Mouse (Mus musculus) urinary bladder, postnatal 14 days (tissue): ENCODE measurements at regions not wholly inside any gene's neighbourhood (a gene's known extent, or its start where the extent isn't known, plus 50 kb on each side); places are given as distances from the start of the nearest gene placed in this dataset.

Experiments used
- DNase-seq: peaks from one replicate; pipeline ENCODE4 v3.0.0; 2021; ENCODE audit warnings: low spot score

DNA sequence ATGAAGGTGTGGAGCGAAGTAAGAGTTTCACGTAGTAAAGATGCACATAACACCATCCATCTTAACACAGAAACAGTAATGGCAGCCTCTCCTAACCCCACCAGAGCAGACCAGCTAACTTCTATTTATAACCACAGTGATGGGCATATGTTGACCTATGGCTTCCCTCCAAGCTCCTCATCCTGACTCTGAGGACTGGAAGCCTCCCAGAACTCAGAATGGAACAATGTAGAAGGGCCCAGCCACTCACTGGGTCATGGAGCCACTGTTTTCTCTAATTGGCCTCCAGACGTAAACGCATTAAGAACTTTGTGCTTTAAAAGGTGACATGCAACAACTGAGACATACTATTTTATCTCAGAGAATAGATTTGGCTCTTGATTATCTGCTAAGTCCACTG, 77.0 kb downstream of the Irs2 start:
- no peak for DNase-seq

- no peak for DNase-seq
Observed at GRCm38 (mm10) chr8:10928836-10929235, 79.4 kb downstream of the Irs2 start.

DNA sequence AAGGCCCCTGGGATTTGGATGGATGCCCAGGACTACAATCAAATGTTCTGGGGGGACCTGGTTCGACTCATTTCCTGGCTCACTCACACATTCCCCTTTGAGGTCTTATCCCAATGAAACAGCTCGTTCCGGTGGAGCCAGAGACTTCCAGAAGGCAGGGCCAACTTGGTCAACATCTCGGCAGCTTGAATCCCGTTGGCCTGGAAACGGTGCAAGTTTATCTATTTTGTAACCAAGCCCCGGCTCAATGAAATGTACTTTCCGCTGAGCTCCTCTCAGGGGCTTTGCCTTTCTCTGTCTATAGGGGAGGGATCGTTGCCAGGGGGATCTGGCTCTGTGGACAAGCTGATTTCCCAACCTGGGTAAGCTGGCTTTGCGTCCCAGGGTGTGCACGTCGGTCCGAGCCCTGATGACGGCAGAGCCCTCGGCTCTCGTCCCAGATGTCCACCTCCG, 79.9 kb downstream of the Irs2 start:
- peak; percentile 60 for DNase-seq

DNA sequence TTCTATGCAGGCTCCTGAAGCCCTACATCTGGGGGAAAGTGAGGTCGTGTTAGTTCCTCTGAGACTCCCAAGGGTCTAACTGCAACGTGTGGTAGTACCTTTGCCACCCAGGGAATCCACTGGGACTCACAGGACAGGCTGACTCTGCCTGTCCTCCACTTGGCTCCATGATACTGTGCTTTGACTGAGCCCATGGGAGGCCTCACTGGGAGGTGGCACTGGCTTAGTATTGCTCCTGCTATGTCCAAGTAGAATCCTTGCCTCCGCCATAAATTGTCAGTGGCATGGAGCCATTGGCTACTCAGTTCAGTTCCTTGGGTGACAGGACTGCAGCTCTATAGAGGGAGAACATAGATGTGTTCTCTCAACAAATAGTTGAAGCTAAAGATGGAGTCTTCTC, 81.1 kb downstream of the Irs2 start:
- no peak for DNase-seq

- no peak for DNase-seq
Observed at GRCm38 (mm10) chr8:10926518-10926915, 81.7 kb downstream of the Irs2 start.

DNA sequence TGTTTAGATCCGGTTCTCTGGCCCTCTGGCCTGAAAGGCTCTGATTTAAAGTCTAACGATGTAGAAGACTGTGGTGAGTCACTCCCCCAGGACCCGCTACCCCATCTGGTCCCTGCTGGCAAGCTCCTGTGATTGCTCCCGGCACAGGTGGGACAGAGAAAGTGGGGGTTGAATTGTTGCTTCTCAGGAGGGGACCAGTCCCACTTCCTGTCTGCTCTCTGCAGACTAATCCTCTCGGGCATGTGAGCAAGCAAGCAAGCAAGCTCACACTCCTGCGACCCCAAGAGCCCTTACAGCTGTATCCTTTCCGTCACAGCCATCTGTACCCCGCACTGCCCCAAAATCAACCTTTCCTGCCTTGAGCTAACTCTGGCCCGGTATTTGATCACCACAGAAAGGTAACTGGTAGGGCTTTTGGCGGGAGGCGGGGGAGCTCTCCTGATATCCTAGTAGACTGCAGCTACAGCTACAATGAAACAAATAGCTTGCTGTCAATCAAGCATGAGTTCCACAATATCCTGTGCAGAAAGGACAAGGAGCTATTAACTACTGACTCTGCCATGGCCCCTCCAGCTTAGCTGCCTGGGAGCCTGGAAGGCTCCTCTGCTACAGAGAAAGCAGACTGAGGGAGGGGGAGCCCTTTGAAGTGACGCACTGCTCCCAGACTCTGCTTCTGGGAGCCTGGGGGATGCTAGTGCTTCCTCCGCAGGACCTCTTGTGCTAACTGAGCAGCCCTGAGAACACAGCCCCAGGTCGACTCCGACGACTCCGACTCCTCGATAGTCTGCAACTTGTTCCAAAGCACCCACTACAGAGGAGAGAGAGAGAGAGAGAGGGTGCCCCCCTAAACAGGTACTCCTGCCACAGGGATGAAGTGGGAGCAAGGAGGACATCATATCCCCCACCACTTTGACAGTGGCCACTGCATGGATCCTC, 82.4 kb downstream of the Irs2 start:
- no peak for DNase-seq

DNA sequence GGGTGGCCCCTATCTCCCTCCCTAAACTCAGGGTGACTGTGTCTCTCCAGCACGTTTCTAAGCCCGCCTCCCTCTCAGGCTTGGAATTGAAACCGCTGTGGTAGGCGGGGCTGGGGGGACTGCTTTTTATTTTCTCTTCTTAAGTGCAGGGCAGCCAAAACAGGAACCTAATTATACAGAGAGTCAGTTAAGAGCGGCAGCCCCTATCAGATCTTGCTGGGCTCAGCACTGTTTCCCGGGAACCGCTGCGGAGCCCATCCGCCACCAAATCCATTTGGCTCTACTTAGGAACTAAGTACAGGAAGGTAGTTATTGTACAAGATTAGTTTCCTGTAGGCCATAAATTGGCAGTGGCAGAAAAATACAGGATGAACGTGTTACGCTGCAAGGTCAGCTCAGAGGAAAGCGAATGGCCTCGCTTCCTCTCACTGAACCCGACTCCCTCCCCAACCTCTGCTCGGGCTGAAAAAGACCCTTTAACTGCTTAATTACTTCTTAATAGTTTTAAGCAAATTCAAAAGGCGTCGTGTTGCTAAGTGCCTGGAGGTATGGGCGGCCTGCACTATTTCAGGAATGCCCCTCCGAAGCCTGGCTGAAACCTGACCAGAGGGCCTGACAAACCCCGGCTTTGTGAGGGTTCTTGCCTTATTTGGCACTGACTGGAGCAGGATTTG, 83.6 kb downstream of the Irs2 start:
- peak; percentile 55 for DNase-seq

DNA sequence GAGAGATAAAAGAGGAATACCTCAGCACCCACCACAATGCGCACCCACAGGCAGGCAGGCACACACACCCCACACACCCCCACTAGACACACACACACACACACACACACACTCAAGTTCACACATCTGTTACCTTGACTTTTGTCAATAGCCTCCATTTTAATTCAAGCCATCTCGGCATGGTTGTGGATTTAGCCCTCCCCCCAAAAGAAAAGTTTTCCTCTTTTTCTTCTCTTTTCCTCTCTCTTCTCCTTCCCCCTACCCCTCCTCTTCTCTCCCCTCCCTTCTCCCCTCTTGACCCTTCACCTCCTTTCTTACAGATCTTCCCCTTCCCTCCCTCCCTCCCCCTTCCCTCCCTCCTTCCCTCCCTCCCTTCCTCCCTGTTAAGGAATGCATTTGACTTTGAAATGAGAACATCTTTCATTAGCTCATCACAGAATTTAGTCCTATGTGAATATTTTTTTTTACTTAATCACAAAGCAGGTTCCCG, 84.2 kb downstream of the Irs2 start:
- DNase-seq = no peak

DNA sequence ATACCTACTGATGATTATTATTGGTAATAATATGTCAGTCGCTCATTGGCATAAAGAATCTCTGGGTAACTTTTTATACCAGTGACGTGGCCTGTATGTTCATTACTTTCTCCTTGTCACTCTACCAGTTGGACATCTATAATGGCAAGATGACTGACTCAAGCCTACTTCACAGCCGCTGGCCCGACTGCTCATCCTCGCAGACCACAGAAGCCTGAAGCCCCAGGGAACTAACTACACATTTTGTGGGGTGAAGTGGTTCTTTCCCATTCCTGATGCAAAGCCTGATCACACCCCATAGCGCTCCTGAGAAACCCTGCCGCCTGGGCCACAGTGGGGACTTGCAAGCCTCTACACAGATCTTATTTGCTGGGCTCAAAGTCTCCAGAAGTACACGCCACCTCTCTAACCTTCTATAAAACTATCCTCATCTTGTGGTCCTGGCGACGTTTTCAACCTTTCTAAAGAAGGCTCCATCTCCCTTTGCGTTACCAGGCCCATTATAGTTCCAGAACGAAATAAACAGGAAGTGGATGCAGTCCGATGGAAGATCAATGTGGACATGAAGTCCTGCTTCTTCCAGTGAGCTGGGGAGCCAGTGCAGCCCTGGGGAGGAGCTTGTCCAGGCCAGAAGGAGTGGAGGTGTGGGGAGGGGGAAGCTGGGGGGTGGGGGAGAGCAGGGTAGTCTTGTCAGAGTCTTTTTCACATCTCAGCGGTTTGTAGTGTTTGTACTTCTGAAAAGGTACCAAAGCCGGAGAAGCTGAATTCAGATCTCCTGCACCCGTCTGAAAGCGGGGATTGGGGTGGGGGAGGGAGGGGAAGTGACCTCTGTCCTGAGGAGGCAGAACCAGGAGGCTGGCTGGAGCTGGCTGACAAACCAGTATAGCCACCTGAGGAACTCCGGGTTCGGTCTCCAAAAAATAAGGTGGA, 84.9 kb downstream of the Irs2 start:
- peak; percentile 32 for DNase-seq

DNA sequence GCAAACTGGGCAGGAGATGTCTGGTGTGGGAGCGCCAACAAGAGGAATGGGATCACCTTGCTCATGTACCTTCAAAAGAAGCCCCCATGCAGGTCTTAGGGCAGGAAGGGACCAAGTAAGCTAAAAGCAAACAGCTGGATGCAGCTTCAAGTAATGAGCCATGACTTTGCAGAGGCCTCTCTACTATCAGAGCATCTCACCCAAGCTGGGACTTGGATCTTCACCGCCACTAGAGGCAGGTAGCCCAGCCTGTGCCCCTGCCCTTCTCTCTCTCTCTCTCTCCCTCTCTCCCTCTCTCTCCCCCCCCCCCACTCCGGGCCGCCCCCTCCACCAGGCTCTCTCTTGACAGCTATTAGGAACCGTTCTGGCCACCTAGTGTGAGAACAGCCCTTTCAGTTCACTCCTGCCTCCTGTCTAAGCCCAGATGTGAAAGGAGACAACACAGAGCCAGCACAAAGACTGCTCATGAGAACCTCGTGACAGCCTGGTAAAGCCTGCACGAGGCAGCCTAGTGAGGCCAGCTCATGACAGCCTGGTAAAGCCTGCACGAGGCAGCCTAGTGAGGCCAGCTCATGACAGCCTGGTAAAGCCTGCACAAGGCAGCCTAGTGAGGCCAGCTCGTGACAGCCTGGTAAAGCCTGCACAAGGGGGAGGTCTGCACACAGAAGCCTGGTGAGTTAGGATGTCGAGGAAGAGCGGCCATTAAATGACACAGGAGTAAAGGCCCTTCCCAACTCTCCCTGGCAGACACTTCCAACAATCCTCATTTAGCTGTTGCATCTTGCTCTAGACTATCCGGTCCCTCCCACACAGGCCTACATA, 85.8 kb downstream of the Irs2 start:
- no peak for DNase-seq

GRCm38 (mm10) chr8:10921439-10922191, 86.6 kb downstream of the Irs2 start:
- DNase-seq = no peak

DNA sequence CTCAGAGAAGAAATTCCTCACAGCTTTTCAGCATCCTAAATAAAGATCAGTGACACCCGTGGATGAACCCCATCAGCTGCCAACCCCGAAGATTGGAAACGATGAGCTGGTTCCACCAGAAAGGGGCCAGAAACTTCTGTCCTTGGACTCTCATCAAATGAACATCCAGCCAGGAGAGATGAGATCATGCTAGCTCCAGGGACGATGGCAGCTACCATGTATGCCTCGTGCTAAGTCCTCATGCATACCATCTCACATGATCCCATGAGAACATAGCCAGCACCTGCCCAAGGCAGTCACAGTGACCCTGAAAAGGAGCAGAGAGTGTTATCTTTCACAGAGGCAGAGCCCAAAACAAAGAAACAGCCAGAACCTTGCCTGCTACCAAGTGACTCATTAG, 88.6 kb downstream of the Irs2 start:
- no peak for DNase-seq

- DNase-seq = no peak
Observed at GRCm38 (mm10) chr8:10918403-10919035, 89.7 kb downstream of the Irs2 start.

DNA sequence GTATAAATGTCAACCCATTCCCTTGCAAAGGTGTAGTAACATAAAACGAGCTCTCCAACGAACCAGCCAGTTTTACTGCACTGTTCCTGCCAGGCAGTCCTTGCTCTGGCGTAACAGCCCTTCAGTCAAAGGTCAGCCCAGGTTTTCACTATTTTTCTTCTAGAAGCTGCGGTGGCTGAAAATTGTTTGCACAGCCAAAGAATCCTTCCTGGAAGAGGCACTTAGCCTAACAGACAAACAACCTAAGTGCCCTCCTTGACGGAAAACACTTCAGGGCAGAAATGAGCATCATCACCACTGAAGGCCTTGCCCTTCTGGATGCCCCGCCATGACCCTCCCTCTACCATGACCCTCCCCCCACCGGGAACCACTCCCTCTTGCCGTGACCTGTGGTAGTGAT, 93.6 kb downstream of the Irs2 start:
- DNase-seq = no peak

- no peak for DNase-seq
Observed at GRCm38 (mm10) chr8:10912436-10912835, 95.8 kb downstream of the Irs2 start.

- no peak for DNase-seq
Observed at GRCm38 (mm10) chr8:10911371-10911770, 96.9 kb downstream of the Irs2 start.

GRCm38 (mm10) chr8:10910954-10911353, 97.3 kb downstream of the Irs2 start:
- no peak for DNase-seq

GRCm38 (mm10) chr8:10910244-10910872, 97.9 kb downstream of the Irs2 start:
- no peak for DNase-seq

GRCm38 (mm10) chr8:10909155-10909554, 99.1 kb downstream of the Irs2 start:
- no peak for DNase-seq
